Mouse (Mus musculus) heart, adult 9 months (tissue): ENCODE measurements around the gene Slc25a21.

Source experiments
- DNase-seq, 2 experiments: peaks; one replicate each; pipeline ENCODE4 v3.0.0; 2022; ENCODE audit warnings: low spot score in 2 of 2

The Slc25a21 gene

DNA sequence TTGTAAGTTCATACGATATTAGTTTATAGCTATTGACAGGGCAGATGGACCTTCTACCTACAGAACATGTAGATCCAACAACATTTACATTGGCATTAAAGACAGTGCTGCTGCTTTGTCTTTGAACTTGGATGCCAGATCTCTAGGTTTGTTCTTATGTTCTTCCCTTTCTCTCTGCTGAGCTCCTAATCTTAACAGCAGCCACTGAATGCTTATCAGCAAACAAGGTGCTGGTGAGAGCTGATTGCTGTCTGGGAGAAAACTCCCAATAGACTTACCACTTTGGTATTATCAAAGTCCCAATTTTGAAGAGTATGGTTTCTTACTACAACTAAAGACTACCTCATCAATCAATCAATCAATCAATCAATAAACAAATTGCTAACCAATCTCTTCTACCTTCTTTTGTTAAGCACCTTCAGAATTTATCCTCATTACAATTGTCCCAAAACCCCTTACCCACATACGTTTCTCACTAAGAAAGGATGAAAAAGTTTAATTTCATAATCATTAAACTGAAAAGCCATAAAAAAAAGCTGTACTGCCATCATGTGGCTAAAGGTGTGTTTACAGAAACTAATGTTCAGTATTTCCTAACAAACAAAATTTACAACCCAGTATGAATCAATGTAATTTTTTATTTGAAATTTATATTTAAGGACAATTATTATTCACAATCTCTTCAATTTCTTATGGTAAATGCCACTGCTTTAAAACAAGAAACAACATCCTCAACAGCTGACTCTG, 12.7 kb downstream of the Slc25a21 start:
- DNase-seq = no peak

DNA sequence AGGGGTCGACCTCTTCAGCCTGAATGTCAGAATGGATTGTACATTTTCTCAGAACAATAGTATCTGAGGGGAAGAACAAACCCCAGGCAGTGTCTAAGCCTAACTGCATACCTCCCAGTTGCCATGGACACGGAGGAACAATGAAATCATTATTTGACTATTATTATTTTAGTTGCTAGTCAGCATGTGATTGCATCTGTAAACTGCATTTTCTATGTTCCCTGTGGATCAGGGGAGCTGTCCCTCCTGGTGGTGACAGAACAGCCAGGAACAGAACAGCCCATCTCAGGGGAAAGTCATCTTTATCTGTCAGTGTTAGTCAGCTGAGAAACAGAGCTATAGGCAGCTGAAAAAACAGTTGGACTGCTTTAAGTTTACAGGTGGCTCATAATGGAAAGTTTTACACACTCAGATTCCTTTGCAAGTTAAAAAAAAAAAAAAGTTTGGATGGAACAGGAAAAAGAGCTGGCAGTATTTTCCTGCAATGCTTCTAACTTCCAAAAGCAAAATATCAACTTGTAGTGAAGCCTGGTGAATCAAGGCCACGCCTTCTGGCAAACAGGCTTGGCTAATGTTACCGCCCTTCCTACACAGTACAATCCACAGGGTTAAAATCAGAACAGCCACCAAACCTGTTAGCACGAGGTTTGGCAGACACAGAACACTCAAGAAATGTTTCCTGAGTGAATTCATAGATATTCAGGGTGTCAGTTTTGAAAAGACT, 17.6 kb downstream of the Slc25a21 start:
- peak; percentile 27 to 40 for DNase-seq

DNA sequence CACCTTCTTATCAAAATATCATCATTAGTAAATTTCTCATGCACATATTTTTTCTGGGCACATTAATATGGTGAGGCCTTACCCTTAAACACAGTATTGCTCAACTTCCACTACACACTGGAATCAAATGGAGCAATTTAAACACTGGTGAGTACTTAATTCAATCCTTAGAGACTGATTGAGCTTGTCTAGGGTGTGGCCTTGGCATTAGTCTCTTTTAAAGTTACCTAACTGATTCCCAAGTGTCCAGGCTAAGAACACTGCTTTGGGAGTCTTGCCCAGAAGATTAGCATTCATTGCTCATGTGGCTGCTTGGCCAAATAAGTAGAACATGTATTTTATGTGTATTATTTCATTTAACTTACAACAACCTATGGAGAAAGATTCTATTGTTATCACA, 18.5 kb downstream of the Slc25a21 start:
- peak in 1 of 2 experiments; percentile 30 for DNase-seq

DNA sequence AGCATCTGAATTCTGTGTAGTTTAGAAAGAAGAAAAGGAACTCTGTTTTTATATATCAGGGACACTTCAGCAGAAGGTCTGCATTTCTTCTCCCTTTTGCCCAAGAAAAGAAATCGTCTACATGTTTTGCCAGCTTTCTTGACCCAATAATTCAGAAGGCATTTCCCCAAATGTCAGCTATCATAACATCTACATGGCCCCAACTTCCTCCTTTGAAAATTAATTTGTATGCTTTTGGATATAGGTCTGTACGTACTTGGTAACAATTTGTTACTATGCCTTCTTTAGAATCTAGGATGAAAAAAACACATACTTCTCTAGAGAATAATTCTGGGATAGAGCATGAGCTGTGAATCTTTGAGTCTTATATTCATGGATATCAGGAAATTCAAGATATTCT, 34.0 kb downstream of the Slc25a21 start:
- DNase-seq = no peak

DNA sequence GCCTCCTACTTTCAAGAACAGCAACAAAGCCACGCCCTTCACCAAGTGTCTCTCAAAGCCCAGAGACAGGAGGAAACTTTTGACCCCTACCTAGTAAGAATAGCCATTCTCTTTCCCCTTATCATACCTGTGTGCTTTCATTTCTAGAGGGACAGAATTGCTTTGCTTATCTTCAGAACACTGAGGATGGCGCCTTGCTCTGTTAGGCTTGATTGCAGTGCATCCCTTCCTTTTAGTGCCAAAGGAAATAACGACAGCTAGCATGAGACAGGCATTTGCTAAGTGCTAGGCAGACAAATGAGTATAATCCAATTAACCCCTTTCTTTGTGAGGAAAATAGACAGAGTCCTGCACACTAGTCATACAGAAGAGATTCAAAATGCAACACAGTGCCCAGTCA, 34.4 kb downstream of the Slc25a21 start:
- DNase-seq = no peak

DNA sequence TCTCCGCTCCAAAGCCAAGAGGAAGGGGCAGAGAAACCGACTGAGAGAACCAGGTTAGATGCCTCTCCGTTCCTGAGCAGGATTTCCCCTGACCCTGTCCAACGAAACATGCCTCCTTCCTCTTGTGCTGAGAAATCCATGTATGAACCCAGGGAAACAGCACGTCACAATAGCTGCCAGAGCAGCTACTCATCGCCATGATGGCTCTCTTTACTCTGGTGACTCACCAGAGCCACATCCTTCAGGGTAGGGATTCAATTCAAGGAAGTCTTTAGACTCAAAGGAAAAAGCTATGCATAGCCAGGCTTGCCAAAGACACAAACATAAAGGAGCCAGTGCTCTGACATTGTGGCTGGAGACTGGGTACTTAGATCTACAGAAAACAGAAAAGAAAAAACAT, 37.4 kb downstream of the Slc25a21 start:
- no peak for DNase-seq

DNA sequence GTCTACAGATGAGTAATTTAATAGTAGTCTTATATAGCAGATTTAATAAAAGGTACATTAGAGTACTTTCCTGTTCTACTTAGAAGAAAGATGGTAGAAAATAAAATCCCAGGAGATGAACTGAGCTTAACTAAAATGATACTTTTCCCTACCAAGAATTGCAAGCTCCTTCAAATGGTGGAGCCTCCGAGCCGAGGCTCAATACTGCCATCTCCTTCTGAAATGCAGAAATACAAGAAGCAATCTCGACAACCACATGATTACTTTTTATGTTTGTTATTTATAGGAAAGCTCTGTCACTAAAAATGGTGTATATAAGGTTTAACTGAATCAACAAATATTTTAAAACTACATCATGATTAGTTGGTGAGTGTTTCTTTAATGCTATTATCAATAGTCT, 39.0 kb downstream of the Slc25a21 start:
- DNase-seq = no peak

DNA sequence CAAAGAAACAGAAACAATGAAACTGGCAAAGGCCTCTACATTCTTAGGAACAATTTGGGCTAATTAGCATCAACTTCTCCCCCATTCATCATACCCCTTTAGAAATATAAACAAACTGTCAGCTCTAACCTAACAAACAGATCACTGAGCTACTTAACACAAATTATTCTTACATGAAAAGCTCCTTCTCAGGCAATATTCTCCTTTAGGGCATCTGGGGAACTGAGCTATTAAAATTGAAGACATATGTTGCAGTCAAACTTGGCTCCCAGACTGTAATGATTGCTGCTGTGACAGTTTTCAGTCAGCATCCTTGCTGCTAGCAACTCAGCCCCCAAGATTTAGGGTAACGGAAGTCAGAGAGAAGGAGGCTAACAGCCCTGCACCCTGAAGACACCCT, 58.3 kb downstream of the Slc25a21 start:
- no peak for DNase-seq

DNA sequence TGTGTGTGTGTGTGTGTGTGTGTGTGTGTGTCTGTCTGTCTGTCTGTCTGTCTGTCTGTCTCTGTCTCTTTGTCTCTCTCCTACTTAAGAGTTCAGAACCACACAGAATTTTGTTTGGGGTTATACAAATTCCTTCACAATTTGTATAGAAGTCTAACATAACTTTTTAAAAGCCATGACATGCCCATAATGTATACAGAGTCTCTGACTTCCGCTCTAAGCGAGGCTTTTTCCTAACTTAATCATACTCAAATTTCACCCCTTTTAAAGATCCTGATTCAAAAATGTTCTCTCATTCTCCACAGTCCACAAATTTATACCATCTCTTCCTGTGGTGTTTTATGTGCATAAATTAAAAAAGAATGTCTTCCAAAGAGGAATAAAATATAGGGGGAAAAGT, 59.5 kb downstream of the Slc25a21 start:
- DNase-seq = no peak

DNA sequence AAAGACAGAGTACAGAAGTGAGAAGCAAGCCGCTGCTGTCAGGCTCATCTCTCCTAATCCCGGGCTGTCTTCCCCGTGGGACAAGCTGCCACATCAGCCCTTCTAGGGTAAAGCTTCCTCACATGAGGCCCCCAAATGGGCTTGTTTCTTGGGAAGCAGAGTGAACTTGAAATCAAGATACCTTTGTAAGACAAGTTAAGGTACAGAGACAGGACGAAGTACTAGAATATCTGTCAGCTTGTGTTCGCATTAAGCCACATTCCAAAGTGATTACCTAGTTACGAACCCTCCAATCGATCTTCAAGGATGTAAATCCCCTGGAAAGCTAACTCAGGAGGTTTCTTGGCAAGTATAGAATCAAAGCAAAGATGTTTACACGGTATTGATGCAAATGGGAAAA, 78.7 kb downstream of the Slc25a21 start:
- no peak for DNase-seq

DNA sequence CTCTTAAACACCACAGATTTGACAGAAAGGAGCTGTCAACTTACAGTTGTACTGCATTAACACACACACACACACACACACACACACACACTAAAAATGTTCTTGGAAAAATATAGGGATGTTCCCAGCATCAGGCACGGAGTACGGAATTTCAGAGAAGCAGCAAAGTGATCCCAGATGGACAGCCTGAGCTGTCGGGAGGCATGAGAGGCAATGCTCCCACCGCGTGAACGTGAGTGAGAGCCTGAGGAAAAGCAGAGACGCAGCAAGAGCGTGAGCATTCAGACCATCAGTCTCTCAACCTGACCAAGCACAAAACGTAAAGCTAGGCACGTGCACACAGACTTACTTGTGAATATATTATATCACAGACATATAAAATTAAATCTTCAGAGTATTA, 81.8 kb downstream of the Slc25a21 start:
- DNase-seq = no peak

DNA sequence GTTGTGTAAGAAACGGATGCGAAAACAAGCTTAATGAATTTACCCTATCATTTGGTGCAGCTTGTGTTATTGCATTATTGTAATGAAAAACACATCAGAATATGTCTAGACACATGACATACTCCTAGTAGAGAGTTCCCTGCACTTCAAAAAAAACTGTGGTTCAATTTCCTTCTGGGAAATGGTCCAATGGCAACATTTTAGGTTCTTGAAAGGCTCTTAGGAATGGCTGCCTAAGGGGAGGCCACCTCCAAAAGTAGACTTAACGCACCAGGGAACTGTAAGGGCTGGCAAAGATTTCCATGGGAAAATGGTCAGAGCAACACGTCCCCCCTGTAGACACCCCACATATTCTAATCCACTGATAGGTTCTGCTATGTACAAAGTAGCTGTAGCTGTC, 87.9 kb downstream of the Slc25a21 start:
- no peak for DNase-seq

DNA sequence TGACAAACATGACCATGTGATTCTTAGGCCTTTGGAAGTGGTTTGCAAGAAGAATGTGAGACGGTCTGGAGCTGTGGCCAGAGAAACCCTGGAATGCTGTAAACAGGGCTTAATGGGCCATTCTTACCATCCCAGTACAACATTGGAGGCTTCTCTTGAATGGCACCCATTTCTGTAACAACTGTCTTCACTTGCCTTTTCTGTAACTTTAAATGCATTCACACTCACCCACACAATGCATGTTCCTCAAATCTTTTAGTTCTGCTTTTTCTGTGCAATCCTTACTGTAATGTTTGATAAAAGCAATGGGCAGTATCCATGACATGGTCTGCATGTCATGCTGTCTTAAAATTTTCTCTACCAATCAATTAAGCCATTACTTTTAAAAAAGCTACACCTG, 95.0 kb downstream of the Slc25a21 start:
- no peak for DNase-seq

DNA sequence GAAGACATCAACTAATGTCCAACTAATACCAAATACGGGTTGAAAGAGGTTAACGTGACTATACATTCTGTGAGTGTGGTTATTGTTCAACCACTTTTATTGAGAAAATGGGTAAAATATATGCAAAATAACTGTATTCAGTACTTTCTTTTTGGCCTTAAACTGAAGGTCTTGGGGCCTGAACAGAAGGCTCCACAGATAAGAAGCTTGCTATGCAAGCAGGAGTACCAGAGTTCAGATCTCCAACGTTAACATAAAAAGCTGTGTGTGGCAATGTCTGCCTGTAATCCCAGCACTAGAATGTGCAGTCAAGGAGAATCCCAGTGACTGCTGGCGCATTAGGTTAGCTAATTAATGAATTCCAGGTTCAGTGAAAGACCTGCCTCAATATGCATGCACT, 96.7 kb downstream of the Slc25a21 start:
- no peak for DNase-seq

DNA sequence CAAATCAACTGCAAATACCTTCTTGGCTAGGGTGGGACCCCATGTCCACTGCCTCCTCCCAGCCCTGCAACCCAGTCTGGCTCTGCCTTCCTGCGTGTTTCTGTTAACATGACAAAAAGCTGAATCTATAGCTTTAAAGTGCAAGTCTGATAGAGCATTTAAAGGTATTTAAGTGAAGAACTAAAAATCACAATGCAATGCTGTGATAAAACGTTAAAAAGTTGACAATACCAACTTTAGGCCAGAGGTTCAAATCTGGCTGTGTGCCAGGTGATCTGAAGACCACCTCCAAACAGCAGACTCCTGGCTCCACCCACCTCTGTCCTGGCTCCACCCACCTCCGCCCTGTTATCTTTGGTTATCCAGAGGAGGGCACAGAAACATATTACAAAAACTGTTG, 98.2 kb downstream of the Slc25a21 start:
- DNase-seq = no peak

DNA sequence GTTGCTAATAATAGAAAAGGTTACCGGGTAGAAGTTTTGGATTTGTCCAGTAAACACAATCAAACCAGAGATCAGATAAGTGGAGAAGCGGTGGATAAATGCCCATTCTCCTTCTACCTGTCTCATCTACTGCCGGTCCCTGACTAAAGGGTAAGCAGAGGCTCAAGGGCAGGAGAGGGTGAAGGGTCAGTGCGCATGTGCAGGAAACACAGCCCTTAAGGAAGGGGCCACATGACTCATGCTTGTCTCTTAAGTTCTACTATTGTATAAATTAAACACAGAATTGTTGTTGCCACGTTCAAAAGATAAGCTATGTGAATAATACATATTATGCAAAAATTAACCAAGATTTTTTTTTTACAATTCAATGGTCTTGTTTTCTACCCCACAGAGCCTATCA, 98.9 kb downstream of the Slc25a21 start:
- no peak for DNase-seq

DNA sequence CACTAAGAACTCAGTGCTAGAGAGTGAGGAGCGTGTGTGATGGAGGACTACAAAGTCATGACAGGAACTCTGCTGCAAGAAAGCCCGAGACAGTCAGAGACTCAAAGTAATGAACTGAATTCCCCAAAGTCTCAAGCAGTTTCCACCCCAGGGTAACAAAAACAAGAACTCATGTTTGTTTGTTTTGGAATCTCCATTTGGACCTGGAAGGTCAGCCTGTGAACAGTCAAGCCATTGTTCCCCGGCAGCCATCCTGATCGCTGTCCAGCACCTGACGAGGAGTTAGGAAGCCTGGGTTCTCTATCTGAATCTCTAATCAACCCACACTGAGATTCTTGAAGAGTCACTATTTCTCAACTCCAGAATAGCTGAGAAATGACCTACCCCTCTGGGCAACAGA, 104.2 kb downstream of the Slc25a21 start:
- DNase-seq = no peak

DNA sequence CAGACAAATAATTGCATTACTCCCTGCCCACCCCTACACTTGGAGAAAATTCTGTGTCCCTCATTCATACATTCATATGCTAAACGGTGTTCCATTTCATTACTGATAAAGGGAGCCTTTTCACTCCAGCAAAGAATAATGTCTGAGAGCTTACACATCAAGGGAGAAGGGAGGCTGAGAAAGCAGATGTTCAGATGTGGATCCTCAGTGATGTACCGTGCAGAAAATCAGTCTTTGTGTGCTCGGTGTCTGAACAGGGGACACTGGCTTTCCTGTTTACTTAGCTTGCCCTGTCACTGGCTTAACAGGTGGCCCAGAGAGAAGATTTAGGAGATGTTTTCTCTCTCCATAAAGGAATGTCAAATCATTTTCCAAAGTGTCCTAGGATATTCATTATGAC, 112.8 kb downstream of the Slc25a21 start:
- DNase-seq = no peak

DNA sequence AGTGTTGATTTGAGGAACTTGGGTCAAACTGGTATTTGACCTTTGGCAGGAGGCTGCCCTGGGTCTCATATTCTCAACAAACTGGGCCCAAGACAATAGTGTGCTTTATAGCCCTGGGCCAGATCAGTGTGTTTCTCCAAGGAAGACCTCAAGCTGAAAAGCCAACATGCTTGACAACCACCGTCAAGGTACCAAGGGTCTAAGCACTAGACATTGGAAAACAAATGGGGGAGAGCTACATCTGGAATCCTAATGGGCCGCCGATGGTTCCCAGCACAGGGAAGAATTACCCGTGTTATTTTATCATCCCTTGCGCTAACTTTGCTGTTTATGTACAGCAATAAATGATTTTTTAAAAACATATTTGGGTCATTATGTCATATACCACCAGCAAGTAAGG, 113.7 kb downstream of the Slc25a21 start:
- no peak for DNase-seq

DNA sequence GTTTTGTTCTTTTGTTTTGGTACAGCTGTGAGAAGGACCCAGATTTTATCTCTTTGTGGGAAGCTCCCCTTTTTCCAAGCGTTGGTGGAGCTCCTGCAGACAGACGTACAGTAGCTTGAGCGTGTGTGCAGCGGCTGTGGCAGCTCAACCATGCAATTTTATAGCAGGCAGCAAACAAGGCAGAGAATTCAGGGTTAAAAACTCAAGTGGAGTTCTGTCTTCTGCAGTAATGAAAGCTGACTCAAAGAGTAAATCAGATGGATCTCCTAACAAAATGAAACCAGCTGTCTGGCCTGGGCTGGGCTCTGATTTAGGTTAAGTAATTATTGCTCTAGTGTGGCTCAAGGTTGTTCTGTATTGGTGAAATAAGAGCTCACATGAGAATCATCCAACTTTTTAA, 120.7 kb downstream of the Slc25a21 start:
- no peak for DNase-seq

DNA sequence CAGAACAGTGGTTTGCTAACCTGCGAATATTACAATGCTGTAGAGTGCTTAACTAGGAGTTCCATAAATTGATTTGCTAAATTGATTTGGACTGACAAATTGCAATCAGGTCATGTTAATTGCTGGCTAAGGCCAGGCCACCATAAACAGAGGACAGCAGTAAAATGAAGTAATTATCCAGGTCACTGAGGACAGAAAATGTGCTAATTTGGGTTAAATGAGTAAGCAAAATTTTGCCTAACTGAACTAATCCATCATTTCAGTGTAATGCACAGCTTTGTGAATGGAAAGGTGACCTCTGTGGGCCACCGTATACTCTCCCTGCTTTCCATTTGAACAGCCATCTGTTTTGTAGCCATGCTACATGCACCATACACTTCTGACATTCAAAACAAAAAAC, 124.7 kb downstream of the Slc25a21 start:
- DNase-seq = no peak

DNA sequence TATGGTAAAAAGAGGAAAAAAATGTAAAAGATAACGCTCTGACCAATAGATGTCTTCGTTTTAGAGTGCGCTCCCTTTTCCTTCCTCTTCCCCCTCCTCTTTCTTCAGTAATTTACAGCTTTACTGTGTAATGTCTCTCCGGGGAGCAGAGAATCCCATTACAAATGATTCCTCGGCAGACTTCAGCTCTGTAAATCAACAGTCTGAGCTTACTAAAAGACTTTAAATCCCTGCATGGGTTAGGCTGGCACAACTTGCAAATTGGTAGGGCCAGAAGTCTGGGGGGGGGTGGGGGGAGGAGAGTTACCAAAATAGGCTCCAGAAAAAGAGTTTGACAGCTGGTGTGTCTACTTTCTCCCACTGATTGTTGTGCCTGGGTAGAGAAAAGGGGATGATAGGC, 128.7 kb downstream of the Slc25a21 start:
- no peak for DNase-seq

DNA sequence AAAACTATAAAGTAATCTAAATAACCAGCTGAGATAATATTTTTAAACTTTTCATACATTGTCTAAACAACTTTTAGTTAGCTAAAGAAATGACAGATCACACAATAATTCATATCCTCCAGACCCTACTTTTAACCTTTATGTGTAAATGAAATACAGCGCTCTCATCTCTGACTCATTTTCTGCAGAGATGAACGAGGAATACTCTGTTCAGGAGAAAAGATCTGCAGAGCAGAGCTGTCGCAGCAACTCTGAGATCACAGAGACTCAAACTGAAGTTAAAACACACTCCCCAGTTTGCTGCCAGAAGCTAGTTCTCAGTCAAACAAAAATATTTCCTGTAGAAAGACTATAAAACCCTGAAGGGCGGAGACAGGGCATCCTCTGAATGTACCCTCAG, 177.5 kb downstream of the Slc25a21 start:
- DNase-seq = no peak

DNA sequence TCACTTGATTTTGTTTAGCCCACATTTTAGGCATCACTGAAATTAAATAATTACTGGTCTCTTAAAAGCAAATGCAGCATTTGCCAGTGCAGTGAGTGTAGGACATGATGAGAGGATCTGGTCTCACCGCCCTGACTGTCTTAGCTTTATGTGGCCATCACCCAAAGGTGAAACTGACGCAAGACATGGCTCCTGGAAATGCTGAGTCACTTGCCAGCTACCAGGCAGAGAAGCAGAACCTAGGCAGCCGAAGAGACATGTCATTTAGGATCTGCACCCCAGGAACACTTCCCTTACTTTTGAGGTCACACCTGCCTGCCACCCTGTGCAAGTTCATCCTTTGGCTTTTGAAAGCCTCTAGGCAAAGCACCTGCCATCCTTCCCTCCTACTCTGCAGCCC, 180.4 kb downstream of the Slc25a21 start:
- DNase-seq = no peak
